Mouse (Mus musculus) CH12.LX (cell line): ENCODE measurements around the gene Grap.

Source experiments
- CHD2 ChIP-seq: IDR thresholded peaks from 2 replicates; pipeline ENCODE4 v1.6.1; 2011; ENCODE audit warnings: low read length, improper control_type of control experiment
- CTCF ChIP-seq, 2 experiments: IDR thresholded peaks in 1 of 2; conservative IDR thresholded peaks in 1 of 2; 2 replicates each; pipeline ENCODE4 v1.5.1; 2011 to 2012; ENCODE audit warnings: low read depth in 2 of 2, low read length in 2 of 2, improper control_type of control experiment in 1 of 2, inconsistent platforms in 1 of 2, mild to moderate bottlenecking in 1 of 2, moderate library complexity in 1 of 2
- UBTF ChIP-seq: IDR thresholded peaks from 2 replicates; pipeline ENCODE4 v1.6.1; 2012; ENCODE audit warnings: low read depth, mild to moderate bottlenecking, inconsistent platforms, low read length, improper control_type of control experiment, moderate library complexity
- USF1 ChIP-seq: IDR thresholded peaks from 2 replicates; pipeline ENCODE4 v1.6.1; 2014; ENCODE audit warnings: low read depth, mild to moderate bottlenecking, inconsistent platforms, low read length, improper control_type of control experiment

DNA sequence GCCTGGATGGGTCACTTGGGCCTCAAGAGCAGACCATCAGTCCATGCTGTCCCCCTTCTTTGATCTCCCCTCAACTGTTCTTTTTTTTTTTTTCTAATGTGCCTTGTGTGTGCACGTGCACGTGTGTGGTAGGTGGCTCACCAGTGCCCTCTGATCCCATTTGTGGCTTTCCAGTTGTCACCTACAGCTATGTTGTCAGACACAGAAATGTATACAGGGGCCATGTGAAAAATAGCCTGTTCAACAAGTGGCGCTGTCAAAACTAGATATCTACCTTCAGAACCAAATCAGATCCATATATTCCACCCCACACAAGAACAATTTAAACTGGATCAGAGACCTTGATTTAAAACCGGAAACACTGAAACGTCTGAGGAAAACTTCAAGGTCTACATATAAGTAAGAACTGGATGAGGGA, 3.9 kb upstream of the Grap start:
- TF ChIP-seq CTCF (conservative IDR thresholded peaks at IDR 0.05 in 1 of 2, IDR thresholded peaks at IDR 0.05 in 1 of 2; ENCODE audit: low read depth in 2 of 2, low read length in 2 of 2) (no peak), USF1 (no peak), UBTF (no peak), CHD2 (no peak)
